Mouse (Mus musculus): ENCODE results near the gene Ap1b1.

DNA sequence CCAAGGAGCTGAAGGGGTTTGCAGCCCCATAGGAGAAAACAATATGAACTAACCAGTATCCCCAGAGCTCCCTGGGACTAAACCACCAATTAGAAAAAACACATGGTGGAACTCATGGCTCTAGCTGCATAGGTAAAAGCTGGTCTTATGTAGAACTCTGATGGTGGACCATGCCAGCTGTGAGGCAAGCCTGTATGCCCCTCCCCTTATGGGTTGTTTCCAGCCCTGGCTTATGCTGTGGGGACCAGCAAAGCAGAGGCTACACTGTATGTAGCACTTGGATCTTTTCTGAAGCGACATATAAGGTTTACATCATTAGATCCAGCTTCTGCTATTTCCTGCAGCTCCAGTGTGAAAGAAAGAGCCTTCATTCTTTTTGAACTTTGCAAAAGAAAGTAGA lies 20.6 kb downstream of the Ap1b1 start:
- TF ChIP-seq POLR2A (IDR thresholded peaks at IDR 0.05; ENCODE audit: borderline replicate concordance, control insufficient read depth, low read depth, low read length) (no peak), CTCF (IDR thresholded peaks at IDR 0.05; ENCODE audit: control insufficient read depth, insufficient read depth, low read length) (no peak)

All from bone marrow, adult 2 months (tissue).